Mouse (Mus musculus) gastrocnemius, adult 2 months (tissue): ENCODE results near the gene Tspan9. TPM values are rescaled to one million over a fixed set of nuclear protein-coding genes. Genes with fewer than 3 reads are reported as not detected.
A peak's percentile ranks its signal among the peaks of the same experiment; 100 is the strongest.

ENCODE experiments used
- DNase-seq: peaks from one replicate; pipeline ENCODE4 v3.0.0; 2022
- H3K27ac ChIP-seq: fragments of 200-600 bp; 2 replicates; pipeline ENCODE4 v1.8.1; 2022; ENCODE audit warnings: mild to moderate bottlenecking
- H3K4me3 ChIP-seq: fragments of 200-600 bp; 2 replicates; pipeline ENCODE4 v1.8.1; 2022; ENCODE audit warnings: mild to moderate bottlenecking, moderate library complexity
- CTCF ChIP-seq: fragments of 200-600 bp; IDR thresholded peaks from 2 replicates; pipeline ENCODE4 v1.8.1; 2022; ENCODE audit warnings: antibody characterized with exemption, mild to moderate bottlenecking, moderate library complexity
- intact Hi-C: fragments of 180-260 bp; cut with DNase I; formaldehyde crosslinking; loops from one replicate; pipeline ENCODE4 v1.15.1; 2025
- total RNA-seq, 2 experiments: library from RNA; stranded (reverse); gene quantifications; 2 replicates each; pipeline ENCODE4 v1.2.3; 2021

Gene Tspan9
- total RNA-seq, 2 experiments from 2014 or later = 21.8 to 41.9 TPM

DNA sequence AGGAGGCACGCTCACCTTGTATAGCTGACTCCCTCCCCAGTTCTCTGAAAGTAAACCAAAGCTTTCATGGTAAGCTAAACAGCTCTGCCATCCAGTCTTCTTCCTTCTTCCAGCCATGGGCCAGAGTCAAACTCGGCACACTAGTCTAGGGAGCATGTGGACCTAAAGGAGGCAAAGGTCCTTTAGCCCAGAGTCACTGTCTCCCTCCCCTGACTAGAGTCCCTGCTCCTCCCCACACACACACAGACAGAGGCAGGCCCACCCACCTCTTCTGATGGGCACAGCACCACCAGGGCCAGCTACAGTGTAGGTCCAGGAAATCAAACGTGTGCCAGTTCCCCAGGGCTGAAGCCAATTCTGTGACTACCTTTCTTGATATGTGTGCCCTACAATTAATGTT lies 16.1 kb downstream of the Tspan9 start:
- no peak for DNase-seq
- Histone ChIP-seq H3K4me3 (no peak overlapping the region), H3K27ac (peak overlapping the region; percentile 63)
- no peak for TF ChIP-seq CTCF
- intact Hi-C loops = no loop called here

DNA sequence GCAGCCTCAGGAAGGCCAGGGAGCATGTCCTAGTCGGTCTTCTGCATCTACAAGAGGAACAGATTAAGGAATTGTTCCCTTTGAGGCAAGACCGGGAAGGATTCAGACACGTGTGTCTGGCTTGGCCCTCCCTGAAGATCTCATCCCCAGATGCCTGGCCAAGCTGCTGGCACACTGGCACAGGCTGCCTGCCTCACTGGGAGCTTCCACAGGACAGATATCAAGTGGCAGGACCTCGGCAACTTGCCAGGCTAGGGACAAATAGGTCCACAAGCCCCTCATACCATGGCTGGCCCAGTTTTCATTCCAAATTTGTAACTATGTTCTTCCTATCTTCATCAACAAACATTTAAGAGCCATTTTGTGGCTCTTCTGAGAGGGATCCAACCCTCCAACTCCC lies 16.5 kb downstream of the Tspan9 start:
- H3K27ac ChIP-seq = peak overlapping the region; percentile 63
- peak; percentile 70 for DNase-seq
- intact Hi-C loops = no loop called here

GRCm38 (mm10) chr6:128125464-128125863 lies 17.9 kb downstream of the Tspan9 start:
- DNase-seq = no peak
- H3K27ac ChIP-seq = peak overlapping the region; percentile 35; the same call in 1 of the 2 replicates
- intact Hi-C loops = no loop called here
- TF ChIP-seq CTCF = no peak
- H3K4me3 ChIP-seq = no peak overlapping the region

More for the DNA sequence above, 16.5 kb downstream of the Tspan9 start:
- no peak overlapping the region for H3K4me3 ChIP-seq
- TF ChIP-seq CTCF = no peak

- Histone ChIP-seq H3K27ac (peak overlapping the region; percentile 82), H3K4me3 (peak overlapping the region; percentile 36)
- no peak for TF ChIP-seq CTCF
- intact Hi-C loops = no loop called here
- DNase-seq = no peak
These were observed 19.0 kb downstream of the Tspan9 start for GRCm38 (mm10) chr6:128124222-128124971.

DNA sequence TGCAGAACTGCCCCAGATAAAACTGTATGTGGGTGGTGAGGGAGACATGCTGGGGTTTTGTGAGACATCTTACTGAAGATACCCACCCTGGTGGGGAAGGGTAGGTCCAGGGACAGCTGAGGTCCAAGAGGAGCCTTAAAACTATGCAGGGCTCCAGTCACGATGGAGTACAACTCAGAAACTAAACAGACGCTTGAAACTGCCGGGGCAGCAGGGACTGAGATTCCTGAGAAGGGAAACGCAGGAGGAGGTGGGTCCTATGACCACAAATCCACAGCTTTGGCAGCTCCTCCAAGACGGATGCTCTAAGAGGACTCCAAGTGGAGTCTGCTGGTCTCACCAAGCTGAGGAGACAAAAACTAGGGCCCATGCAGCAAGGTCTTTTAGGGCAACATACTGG lies 21.3 kb downstream of the Tspan9 start:
- DNase-seq = no peak
- peak overlapping the region; percentile 41 for H3K4me3 ChIP-seq
- intact Hi-C loops = no loop called here
- TF ChIP-seq CTCF = no peak
- peak overlapping the region; percentile 82 for H3K27ac ChIP-seq

- TF ChIP-seq CTCF = no peak
- Histone ChIP-seq H3K27ac (peak overlapping the region; percentile 82), H3K4me3 (peak overlapping the region; percentile 41)
- intact Hi-C loops = no loop called here
- peak; percentile 67 for DNase-seq
These were observed 21.7 kb downstream of the Tspan9 start for GRCm38 (mm10) chr6:128121691-128122090.

- intact Hi-C loops = no loop called here
- H3K4me3 ChIP-seq = no peak overlapping the region
- H3K27ac ChIP-seq = peak overlapping the region; percentile 82; the same call in 1 of the 2 replicates
- no peak for DNase-seq
- TF ChIP-seq CTCF = no peak
These were observed 22.6 kb downstream of the Tspan9 start for GRCm38 (mm10) chr6:128120806-128121205.

- DNase-seq = no peak
- TF ChIP-seq CTCF = no peak
- intact Hi-C loops = no loop called here
- H3K27ac ChIP-seq = no peak overlapping the region
- no peak overlapping the region for H3K4me3 ChIP-seq
These were observed 24.6 kb downstream of the Tspan9 start for GRCm38 (mm10) chr6:128118670-128119230.

DNA sequence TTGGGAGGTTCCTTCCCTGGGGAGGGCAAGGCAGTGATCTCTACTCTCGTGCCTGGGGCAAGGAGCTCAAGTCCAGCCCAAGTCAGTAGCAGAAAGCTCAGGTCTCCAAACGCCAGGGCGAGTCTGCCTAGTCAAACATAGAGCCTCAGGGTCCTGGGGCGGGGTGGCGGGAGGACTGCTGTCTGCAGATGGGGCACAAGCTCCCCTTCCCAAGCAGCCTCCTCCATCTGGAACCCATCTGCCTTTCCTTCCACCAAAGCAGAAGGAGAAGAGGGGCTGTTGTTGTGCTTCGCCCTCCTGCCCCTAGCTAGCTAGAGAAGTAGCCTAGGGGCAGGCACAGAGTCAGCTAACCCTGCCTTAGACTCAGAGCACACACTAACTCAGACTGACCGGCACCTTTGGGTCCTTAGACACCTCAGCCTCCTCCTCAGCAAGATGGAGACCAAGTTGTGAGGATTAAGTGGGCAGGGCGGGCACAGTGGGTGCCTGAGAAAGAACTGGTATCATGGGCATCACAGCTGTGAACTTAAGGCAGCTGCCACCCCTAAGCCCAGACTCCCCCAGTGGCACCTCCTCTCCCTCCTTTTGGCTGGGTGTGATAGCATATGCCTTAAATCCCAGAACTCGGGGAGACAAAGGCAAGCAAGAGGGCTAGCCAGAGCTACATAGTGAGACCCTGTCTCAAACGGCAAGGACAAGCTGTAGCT lies 26.4 kb downstream of the Tspan9 start:
- no peak overlapping the region for H3K4me3 ChIP-seq
- intact Hi-C loops = no loop called here
- H3K27ac ChIP-seq = peak overlapping the region; percentile 67
- DNase-seq = no peak
- TF ChIP-seq CTCF = no peak

GRCm38 (mm10) chr6:128116344-128116743 lies 27.1 kb downstream of the Tspan9 start:
- TF ChIP-seq CTCF = no peak
- H3K27ac ChIP-seq = peak overlapping the region; percentile 67
- intact Hi-C loops = no loop called here

GRCm38 (mm10) chr6:128115121-128115520 lies 28.3 kb downstream of the Tspan9 start:
- DNase-seq = peak; percentile 64
- Histone ChIP-seq H3K27ac (no peak overlapping the region), H3K4me3 (no peak overlapping the region)
- TF ChIP-seq CTCF = no peak
- intact Hi-C loops = no loop called here

More at GRCm38 (mm10) chr6:128116344-128116743, 27.1 kb downstream of the Tspan9 start:
- H3K4me3 ChIP-seq = no peak overlapping the region
- DNase-seq = no peak

- no peak overlapping the region for H3K4me3 ChIP-seq
- intact Hi-C loops = no loop called here
- no peak for TF ChIP-seq CTCF
These were observed 30.8 kb downstream of the Tspan9 start for GRCm38 (mm10) chr6:128112605-128113004.

DNA sequence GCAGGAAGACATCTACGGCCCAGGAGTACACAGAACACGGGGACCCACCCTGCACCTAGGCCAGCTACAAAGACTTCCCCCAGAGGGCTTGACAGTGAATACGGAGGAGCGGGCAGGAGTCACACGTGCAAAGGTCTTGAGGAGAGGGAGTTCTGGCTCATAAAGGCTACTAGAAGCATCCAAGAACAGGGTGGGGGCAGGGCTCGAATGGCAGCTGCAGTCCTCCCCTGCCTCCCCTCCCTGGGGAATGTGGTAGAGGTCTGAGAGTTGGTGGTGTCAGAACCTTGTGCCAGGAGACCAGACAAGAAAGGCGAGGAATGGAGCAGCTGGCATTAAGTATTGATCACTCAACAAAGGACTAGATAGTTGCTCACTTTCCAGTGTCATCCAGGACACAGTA lies 31.6 kb downstream of the Tspan9 start:
- DNase-seq = no peak
- Histone ChIP-seq H3K4me3 (no peak overlapping the region), H3K27ac (no peak overlapping the region)
- no peak for TF ChIP-seq CTCF
- intact Hi-C loops = no loop called here

More at GRCm38 (mm10) chr6:128112605-128113004, 30.8 kb downstream of the Tspan9 start:
- H3K27ac ChIP-seq = no peak overlapping the region
- DNase-seq = no peak
